Mouse (Mus musculus): Measurements from ENCODE around the gene Oxsm. TPM values are rescaled to one million over a fixed set of nuclear protein-coding genes. Genes with fewer than 3 reads are reported as not detected.

Gene Oxsm
- polyA plus RNA-seq (2014; fragmentation: Illumina TruSeq; extraction: RNeasy Lipid Tissue Mini Kit (QIAGEN cat#74804)) = 22.0 TPM

DNA sequence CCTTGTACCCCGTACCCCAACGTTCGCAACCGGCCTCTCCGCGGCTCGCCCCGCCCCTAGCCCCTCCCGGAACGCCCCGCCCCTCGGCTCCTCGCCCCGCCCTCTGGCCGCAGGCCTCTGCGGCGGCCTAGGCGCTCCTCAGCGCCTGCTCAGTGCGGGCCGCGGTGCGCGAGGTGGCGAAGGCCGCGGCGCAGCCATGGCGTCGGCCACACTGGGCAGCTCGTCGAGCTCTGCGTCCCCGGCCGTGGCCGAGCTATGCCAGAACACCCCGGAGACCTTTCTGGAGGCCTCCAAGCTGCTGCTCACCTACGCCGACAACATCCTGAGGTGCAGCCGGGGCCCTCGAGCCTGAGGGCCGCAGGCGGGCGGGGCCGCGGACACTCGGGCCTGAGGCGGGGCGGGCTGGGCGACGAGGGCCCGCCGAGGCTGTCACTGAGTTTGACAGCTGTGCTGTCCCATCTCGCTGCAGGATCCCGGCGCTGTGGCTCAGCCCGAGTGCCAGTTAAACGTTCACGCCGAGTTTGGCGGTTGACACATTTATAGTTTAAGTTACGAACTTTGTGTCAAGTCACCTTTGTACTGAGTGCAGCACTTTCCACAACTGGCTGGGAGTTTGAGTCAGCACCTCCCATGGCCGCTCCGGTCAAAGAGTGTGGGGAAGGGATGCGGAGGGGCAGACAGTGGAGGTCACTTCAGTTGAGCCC is at the start of gene Oxsm, which contains the start of gene Ngly1:
TSS of gene Oxsm (minus strand) at position 638 of the 704 bp plus-strand sequence.
TSS of gene Ngly1 (plus strand) at position 110 of the 704 bp plus-strand sequence.

Other genes starting within 250 kb of the Oxsm start
- 116 TPM for gene Ngly1, start 528 bp downstream of the Oxsm start, polyA plus RNA-seq (2014; fragmentation: Illumina TruSeq; extraction: RNeasy Lipid Tissue Mini Kit (QIAGEN cat#74804))
- 416 TPM for gene Top2b, start 115.4 kb upstream of the Oxsm start, polyA plus RNA-seq (2014; fragmentation: Illumina TruSeq; extraction: RNeasy Lipid Tissue Mini Kit (QIAGEN cat#74804))

All from ovary, adult 10 weeks (tissue).